Mouse (Mus musculus) liver, embryonic 11.5 days (tissue): ENCODE measurements around the gene Nol3. TPM values are rescaled to one million over a fixed set of nuclear protein-coding genes. Genes with fewer than 3 reads are reported as not detected.
A peak's percentile ranks its signal among the peaks of the same experiment; 100 is the strongest.

Experiments
- ATAC-seq: fragments of 200-750 bp; cut with Nextera tagmentation; replicated peaks from 2 replicates; pipeline ENCODE4 v1.8.0; 2017; ENCODE audit warnings: moderate number of reproducible peaks, mild to moderate bottlenecking, moderate TSS enrichment, moderate library complexity; ENCODE audit not compliant: low FRiP score
- DNase-seq: peaks from one replicate; pipeline ENCODE4 v3.0.0-alpha.2; 2017; ENCODE audit warnings: low spot score
- H3K27ac ChIP-seq: fragments of 300-500 bp; sonication (generic); 2 replicates; pipeline ENCODE4 v1.5.1; 2014; ENCODE audit warnings: mild to moderate bottlenecking, low read depth, low read length, control low read depth
- H3K27me3 ChIP-seq: fragments of 300-500 bp; sonication (generic); replicated peaks from 2 replicates; pipeline ENCODE4 v1.6.1; 2014; ENCODE audit warnings: low read length, mixed read lengths; ENCODE audit not compliant: control insufficient read depth, insufficient read depth
- H3K36me3 ChIP-seq: fragments of 300-500 bp; sonication (generic); 2 replicates; pipeline ENCODE4 v1.6.1; 2014; ENCODE audit warnings: mild to moderate bottlenecking, low read length, moderate library complexity, mixed read lengths; ENCODE audit not compliant: control insufficient read depth, insufficient read depth
- H3K4me1 ChIP-seq: fragments of 300-500 bp; sonication (generic); replicated peaks from 2 replicates; pipeline ENCODE4 v1.6.1; 2014; ENCODE audit warnings: low read length, mixed read lengths; ENCODE audit not compliant: control insufficient read depth, insufficient read depth
- H3K4me2 ChIP-seq: fragments of 300-500 bp; sonication (generic); 2 replicates; pipeline ENCODE4 v1.6.1; 2014; ENCODE audit warnings: mild to moderate bottlenecking, control low read depth, moderate library complexity
- H3K4me3 ChIP-seq: fragments of 300-500 bp; sonication (generic); 2 replicates; pipeline ENCODE4 v1.5.1; 2014; ENCODE audit warnings: low read depth, low read length, control low read depth
- H3K9ac ChIP-seq: fragments of 300-500 bp; sonication (generic); 2 replicates; pipeline ENCODE4 v1.6.1; 2014; ENCODE audit warnings: low read depth, low read length, control low read depth
- H3K9me3 ChIP-seq: fragments of 300-500 bp; sonication (generic); 2 replicates; pipeline ENCODE4 v1.6.1; 2016; ENCODE audit warnings: low read length, inconsistent platforms, mixed read lengths; ENCODE audit not compliant: control insufficient read depth
- WGBS: fragments of 180-500 bp; shearing (Covaris S2); extraction: QIAGEN DNeasy Blood & Tissue Kit; methylation state at CpG from one replicate; pipeline ENCODE4 v1.1.7; 2014; 5-methylcytosine and 5-hydroxymethylcytosine counted together
- polyA plus RNA-seq: library from polyadenylated mRNA; unstranded; fragments of >200 nt; fragmentation: Nextera tagmentation; extraction: Ambion mirVana; gene quantifications from 2 replicates; pipeline ENCODE4 v1.2.1, GENCODE M21; 2014

The Nol3 gene
- polyA plus RNA-seq, 1 experiment from 2014 or later, result 0.14 TPM

GRCm38 (mm10) chr8:105315073-105315769, 39.3 kb downstream of the Nol3 start:
- H3K27me3 ChIP-seq, result no peaks in the 10 kb centered on the region
- H3K27ac ChIP-seq, result no peak overlapping the region
- ATAC-seq, result no peak
- no peak overlapping the region for H3K4me2 ChIP-seq
- 93% methylated on average over 18 of the region's 18 CpGs for WGBS
- peaks cover 30% of the 10 kb centered on the region for H3K36me3 ChIP-seq
- no peak overlapping the region for H3K4me3 ChIP-seq
- peaks cover 41% of the 10 kb centered on the region for H3K4me1 ChIP-seq
- DNase-seq, result no peak
- no peak overlapping the region for H3K9ac ChIP-seq
- H3K9me3 ChIP-seq, result no peaks in the 10 kb centered on the region

GRCm38 (mm10) chr8:105317941-105318340, 42.0 kb downstream of the Nol3 start:
- H3K4me2 ChIP-seq, result no peak overlapping the region
- ATAC-seq (no peak), DNase-seq (no peak)
- WGBS, result 87% methylated on average over 4 of the region's 4 CpGs
- no peak overlapping the region for H3K4me3 ChIP-seq
- H3K9ac ChIP-seq, result no peak overlapping the region
- no peaks in the 10 kb centered on the region for H3K9me3 ChIP-seq
- H3K27me3 ChIP-seq, result no peaks in the 10 kb centered on the region
- H3K4me1 ChIP-seq, result peaks cover 33% of the 10 kb centered on the region
- no peak overlapping the region for H3K27ac ChIP-seq
- peaks cover 20% of the 10 kb centered on the region for H3K36me3 ChIP-seq

GRCm38 (mm10) chr8:105318662-105319190, 42.8 kb downstream of the Nol3 start:
- H3K4me2 ChIP-seq, result no peak overlapping the region
- H3K27me3 ChIP-seq, result no peaks in the 10 kb centered on the region
- H3K9me3 ChIP-seq, result no peaks in the 10 kb centered on the region
- ATAC-seq (no peak), DNase-seq (no peak)
- WGBS, result 78% methylated on average over 11 of the region's 11 CpGs
- H3K9ac ChIP-seq, result no peak overlapping the region
- peaks cover 15% of the 10 kb centered on the region for H3K36me3 ChIP-seq
- H3K4me1 ChIP-seq, result peaks cover 30% of the 10 kb centered on the region
- 0 out of 2 replicates have a peak overlapping the region, but pooled peaks have one; percentile 38 for H3K27ac ChIP-seq
- no peak overlapping the region for H3K4me3 ChIP-seq

GRCm38 (mm10) chr8:105323183-105323582, 47.2 kb downstream of the Nol3 start:
- Histone ChIP-seq H3K36me3 (peaks cover 2% of the 10 kb centered on the region; the same call in 1 of the 2 replicates), H3K4me3 (peak overlapping the region; percentile 28), H3K27ac (peak overlapping the region; percentile 84), H3K9me3 (no peaks in the 10 kb centered on the region), H3K4me1 (peaks cover 42% of the 10 kb centered on the region), H3K27me3 (no peaks in the 10 kb centered on the region), H3K4me2 (peak overlapping the region; percentile 56), H3K9ac (peak overlapping the region; percentile 50; the same call in 1 of the 2 replicates)
- WGBS, result 45% methylated on average over 4 of the region's 4 CpGs
- peak; percentile 84 for ATAC-seq
- DNase-seq, result no peak

GRCm38 (mm10) chr8:105325641-105326093, 49.7 kb downstream of the Nol3 start:
- Histone ChIP-seq H3K4me1 (peaks cover 29% of the 10 kb centered on the region), H3K9ac (peak overlapping the region; percentile 79), H3K27ac (peak overlapping the region; percentile 86), H3K4me3 (peak overlapping the region; percentile 67), H3K36me3 (peaks cover 18% of the 10 kb centered on the region), H3K27me3 (no peaks in the 10 kb centered on the region), H3K4me2 (peak overlapping the region; percentile 91), H3K9me3 (no peaks in the 10 kb centered on the region)
- ATAC-seq (peak; percentile 16), DNase-seq (no peak)
- 1% methylated on average over 12 of the region's 12 CpGs for WGBS

GRCm38 (mm10) chr8:105326141-105326672, 50.3 kb downstream of the Nol3 start, which contains the start of the genes Lrrc29 and Tmem208:
Gene Lrrc29, minus strand, starts transcription at chr8:105326278.
Gene Tmem208, plus strand, starts transcription at chr8:105326354.
- ATAC-seq (peak; percentile 84), DNase-seq (peak; percentile 96)
- H3K27ac ChIP-seq, result peak within 1 kb of the TSS; percentile 86
- H3K9me3 ChIP-seq, result no peaks in the 10 kb centered on the region
- H3K4me2 ChIP-seq, result peak within 1 kb of the TSS; percentile 91
- H3K4me1 ChIP-seq, result peaks cover 29% of the 10 kb centered on the region
- H3K4me3 ChIP-seq, result peak within 1 kb of the TSS; percentile 67
- peaks cover 22% of the 10 kb centered on the region for H3K36me3 ChIP-seq
- under 1% methylated on average over 36 of the region's 36 CpGs for WGBS
- H3K9ac ChIP-seq, result peak within 1 kb of the TSS; percentile 79
- H3K27me3 ChIP-seq, result no peaks in the 10 kb centered on the region

- Histone ChIP-seq H3K4me3 (peak overlapping the region; percentile 67), H3K4me1 (peaks cover 25% of the 10 kb centered on the region), H3K9me3 (no peaks in the 10 kb centered on the region), H3K9ac (peak overlapping the region; percentile 79), H3K27me3 (no peaks in the 10 kb centered on the region), H3K4me2 (peak overlapping the region; percentile 91), H3K36me3 (peaks cover 28% of the 10 kb centered on the region), H3K27ac (peak overlapping the region; percentile 86)
- WGBS, result 25% methylated on average over 6 of the region's 6 CpGs
- DNase-seq (no peak), ATAC-seq (no peak)
Observed at GRCm38 (mm10) chr8:105326968-105327367, 51.0 kb downstream of the Nol3 start.

GRCm38 (mm10) chr8:105330325-105330724, 54.4 kb downstream of the Nol3 start:
- Histone ChIP-seq H3K4me2 (no peak overlapping the region), H3K36me3 (peaks cover 28% of the 10 kb centered on the region), H3K9ac (no peak overlapping the region), H3K4me3 (no peak overlapping the region), H3K27me3 (no peaks in the 10 kb centered on the region), H3K27ac (no peak overlapping the region), H3K4me1 (peaks cover 8% of the 10 kb centered on the region), H3K9me3 (no peaks in the 10 kb centered on the region)
- ATAC-seq (no peak), DNase-seq (no peak)
- WGBS, result 93% methylated on average over 12 of the region's 12 CpGs
